Mouse (Mus musculus) forebrain, embryonic 15.5 days (tissue): ENCODE results near the gene Tgm4. TPM values are rescaled to one million over a fixed set of nuclear protein-coding genes. Genes with fewer than 3 reads are reported as not detected.

Experiments used
- ATAC-seq: fragments of 200-750 bp; cut with Nextera tagmentation; replicated peaks from 2 replicates; pipeline ENCODE4 v1.8.0; 2017; ENCODE audit warnings: mild to moderate bottlenecking, moderate TSS enrichment, moderate library complexity
- H3K27ac ChIP-seq: fragments of 300-500 bp; sonication (generic); replicated peaks from 2 replicates; pipeline ENCODE4 v1.5.1; 2015; ENCODE audit warnings: mild to moderate bottlenecking, inconsistent platforms
- H3K27me3 ChIP-seq: fragments of 300-500 bp; sonication (generic); 2 replicates; pipeline ENCODE4 v1.6.1; 2015; ENCODE audit warnings: inconsistent platforms
- H3K36me3 ChIP-seq: fragments of 300-500 bp; sonication (generic); 2 replicates; pipeline ENCODE4 v1.6.1; 2015; ENCODE audit warnings: mild to moderate bottlenecking, inconsistent platforms
- H3K4me1 ChIP-seq: fragments of 300-500 bp; sonication (generic); 2 replicates; pipeline ENCODE4 v1.6.1; 2015; ENCODE audit warnings: inconsistent platforms
- H3K4me2 ChIP-seq: fragments of 300-500 bp; sonication (generic); replicated peaks from 2 replicates; pipeline ENCODE4 v1.6.1; 2015; ENCODE audit warnings: mild to moderate bottlenecking, inconsistent platforms
- H3K4me3 ChIP-seq: fragments of 300-500 bp; sonication (generic); 2 replicates; pipeline ENCODE4 v1.5.1; 2015; ENCODE audit warnings: mild to moderate bottlenecking, inconsistent platforms
- H3K9ac ChIP-seq: fragments of 300-500 bp; sonication (generic); replicated peaks from 2 replicates; pipeline ENCODE4 v1.6.1; 2015; ENCODE audit warnings: mild to moderate bottlenecking, inconsistent platforms
- H3K9me3 ChIP-seq: fragments of 300-500 bp; sonication (generic); 2 replicates; pipeline ENCODE4 v1.6.1; 2016; ENCODE audit warnings: inconsistent platforms
- WGBS: fragments of 180-500 bp; shearing (Covaris S2); methylation state at CpG from one replicate; pipeline ENCODE4 v1.1.7; 2015; ENCODE audit warnings: mixed read lengths; 5-methylcytosine and 5-hydroxymethylcytosine counted together
- polyA plus RNA-seq: library from polyadenylated mRNA; unstranded; fragments of >200 nt; fragmentation: Nextera tagmentation; extraction: Ambion mirVana; gene quantifications from 2 replicates; pipeline ENCODE4 v1.2.1, GENCODE M21; 2015

The Tgm4 gene
- polyA plus RNA-seq = 0.78 and 0.95 TPM in 2 replicates

DNA sequence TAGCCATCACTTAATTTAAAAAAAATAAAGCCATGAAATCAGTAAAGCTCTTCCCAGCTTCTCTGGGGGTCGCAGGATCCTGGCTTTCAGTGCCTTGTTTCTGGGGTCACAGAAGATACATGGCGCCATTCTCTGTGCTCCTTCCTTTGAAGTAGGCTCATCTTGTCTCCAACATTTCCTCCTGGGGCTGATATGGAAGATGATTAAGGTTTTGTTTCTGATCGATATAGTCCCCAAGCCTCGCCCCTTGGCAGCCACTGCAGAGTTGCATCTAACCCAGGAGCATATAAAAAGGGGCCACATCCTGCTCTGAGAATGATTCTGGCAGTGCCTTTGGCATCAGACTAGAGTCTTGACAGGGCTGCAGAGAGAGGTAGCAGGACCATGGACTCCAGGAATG lies at the start of gene Tgm4:
TSS of gene Tgm4 (plus strand) at position 301 of the 400 bp plus-strand sequence.
- H3K4me2 ChIP-seq = no peak within 1 kb of the TSS
- WGBS = 90% methylated on average over 4 of the region's 4 CpGs
- H3K4me3 ChIP-seq = no peak within 1 kb of the TSS
- H3K27me3 ChIP-seq = no peaks in the 10 kb centered on the region
- no peaks in the 10 kb centered on the region for H3K4me1 ChIP-seq
- no peak within 1 kb of the TSS for H3K27ac ChIP-seq
- ATAC-seq = no peak
- H3K9me3 ChIP-seq = no peaks in the 10 kb centered on the region
- H3K36me3 ChIP-seq = no peaks in the 10 kb centered on the region
- H3K9ac ChIP-seq = no peak within 1 kb of the TSS

DNA sequence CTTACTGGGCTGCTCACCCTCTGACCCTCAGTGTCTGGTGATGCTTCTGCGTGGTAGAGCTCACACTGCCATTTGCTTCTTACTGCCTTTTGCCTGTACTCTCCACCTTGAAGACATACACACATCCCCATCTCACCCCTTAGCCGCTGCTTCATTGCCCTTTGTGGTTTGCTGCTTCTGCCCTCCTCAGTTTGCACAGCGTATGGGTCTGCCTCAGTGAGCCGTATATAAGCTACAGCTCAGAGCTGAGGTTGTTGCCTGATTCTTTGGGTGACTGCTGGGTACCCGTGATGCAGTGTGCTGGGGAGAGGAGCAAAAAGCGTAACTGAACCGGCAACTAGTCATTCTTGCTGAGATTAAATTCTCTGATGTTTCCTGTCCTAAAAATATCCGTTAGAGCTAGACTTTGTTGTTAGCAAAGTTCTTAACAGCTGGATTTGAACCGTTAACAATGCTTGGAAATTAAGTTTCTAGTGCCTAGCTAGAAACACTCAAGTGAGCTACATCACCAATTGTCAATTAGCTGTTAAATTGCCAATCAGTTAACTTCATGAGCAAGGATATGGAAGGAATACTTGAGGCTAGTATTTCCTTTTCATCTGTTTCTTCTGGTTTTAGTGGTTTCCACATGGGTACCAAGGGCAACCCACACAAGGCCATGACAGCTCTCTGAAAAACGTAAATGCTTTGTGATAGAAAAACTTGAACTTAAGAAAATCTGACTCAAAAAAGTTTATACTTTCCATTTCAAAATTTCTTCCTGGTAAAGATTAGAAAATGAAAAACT lies 35.9 kb upstream of the Tgm4 start:
- H3K9me3 ChIP-seq = no peaks in the 10 kb centered on the region
- no peak overlapping the region for H3K27ac ChIP-seq
- peaks cover 18% of the 10 kb centered on the region for H3K36me3 ChIP-seq
- ATAC-seq = no peak
- no peak overlapping the region for H3K4me3 ChIP-seq
- no peaks in the 10 kb centered on the region for H3K27me3 ChIP-seq
- H3K9ac ChIP-seq = no peak overlapping the region
- 95% methylated on average over 10 of the region's 10 CpGs for whole genome bisulfite sequencing
- H3K4me2 ChIP-seq = no peak overlapping the region
- H3K4me1 ChIP-seq = no peaks in the 10 kb centered on the region

DNA sequence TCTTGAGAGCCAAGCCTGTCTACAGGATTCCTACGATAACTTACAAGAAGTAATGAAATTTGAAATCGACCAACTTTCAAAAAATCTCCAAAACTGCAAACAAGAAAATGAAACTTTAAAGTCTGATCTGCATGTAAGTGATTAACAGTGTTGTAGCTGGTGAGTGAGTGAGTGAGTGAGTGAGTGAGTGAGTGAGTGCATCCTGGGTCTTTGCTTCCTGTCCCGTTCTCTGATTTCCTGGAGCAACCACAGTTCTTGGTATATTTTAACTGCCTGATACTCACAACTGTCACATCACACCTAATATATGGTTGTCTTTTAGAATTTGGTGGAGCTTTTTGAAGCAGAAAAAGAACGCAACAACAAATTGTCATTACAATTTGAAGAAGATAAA lies 35.3 kb upstream of the Tgm4 start:
- H3K27me3 ChIP-seq = no peaks in the 10 kb centered on the region

DNA sequence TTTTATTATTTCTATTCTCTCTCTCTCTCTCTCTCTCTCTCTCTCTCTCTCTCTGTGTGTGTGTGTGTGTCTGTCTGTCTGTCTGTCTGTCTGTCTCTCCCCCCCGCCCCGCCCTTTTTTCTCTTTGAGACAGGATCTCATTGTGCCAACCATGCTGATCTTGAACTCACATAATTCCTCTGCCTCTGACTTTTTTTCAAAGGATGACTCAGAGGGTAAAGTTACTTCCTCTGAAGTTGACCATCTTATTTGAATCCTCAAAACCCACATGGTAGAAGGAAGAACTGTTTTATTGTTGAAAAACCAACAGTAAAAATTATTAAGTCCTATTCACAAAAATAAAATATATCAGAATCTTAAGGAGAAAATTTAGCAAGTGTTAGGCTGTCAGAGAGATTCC lies 29.8 kb upstream of the Tgm4 start:
- no peak overlapping the region for H3K27ac ChIP-seq
- H3K4me3 ChIP-seq = no peak overlapping the region
- WGBS = 94% methylated on average over 2 of the region's 2 CpGs
- no peak overlapping the region for H3K4me2 ChIP-seq
- no peaks in the 10 kb centered on the region for H3K27me3 ChIP-seq
- no peak for ATAC-seq
- no peaks in the 10 kb centered on the region for H3K9me3 ChIP-seq
- H3K9ac ChIP-seq = no peak overlapping the region
- H3K36me3 ChIP-seq = peaks cover 18% of the 10 kb centered on the region
- H3K4me1 ChIP-seq = no peaks in the 10 kb centered on the region

More for the DNA sequence above, 35.3 kb upstream of the Tgm4 start:
- Histone ChIP-seq H3K27ac (no peak overlapping the region), H3K36me3 (peaks cover 18% of the 10 kb centered on the region), H3K9ac (no peak overlapping the region), H3K4me3 (no peak overlapping the region), H3K4me1 (no peaks in the 10 kb centered on the region), H3K4me2 (no peak overlapping the region), H3K9me3 (no peaks in the 10 kb centered on the region)
- ATAC-seq = no peak
- WGBS = 95% methylated on average over 4 of the region's 4 CpGs

DNA sequence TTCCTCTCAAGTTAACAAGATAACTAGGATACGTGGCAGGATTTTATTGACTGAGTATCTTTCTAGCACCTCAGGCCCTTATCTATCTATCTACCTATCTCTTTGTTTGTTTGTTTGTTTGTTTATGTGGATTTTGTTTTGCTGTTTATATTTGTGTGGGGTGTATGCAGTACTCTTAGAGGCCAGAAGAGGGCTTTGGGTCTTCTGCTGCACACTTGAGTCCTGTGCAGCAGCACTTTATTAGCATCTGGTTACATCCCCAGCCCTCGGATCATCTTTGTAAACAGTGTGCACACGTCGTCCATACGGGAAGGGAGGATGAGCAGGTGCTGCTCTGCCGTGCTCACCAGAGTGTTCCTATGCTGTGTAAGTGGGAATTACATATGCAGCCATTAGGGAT lies 28.5 kb upstream of the Tgm4 start:
- 85% methylated on average over 6 of the region's 6 CpGs for WGBS
- no peaks in the 10 kb centered on the region for H3K9me3 ChIP-seq
- H3K27ac ChIP-seq = no peak overlapping the region
- H3K4me2 ChIP-seq = no peak overlapping the region
- peaks cover 23% of the 10 kb centered on the region; the same call in 1 of the 2 replicates for H3K36me3 ChIP-seq
- H3K4me3 ChIP-seq = no peak overlapping the region
- no peak overlapping the region for H3K9ac ChIP-seq
- H3K27me3 ChIP-seq = no peaks in the 10 kb centered on the region
- no peaks in the 10 kb centered on the region for H3K4me1 ChIP-seq
- no peak for ATAC-seq

DNA sequence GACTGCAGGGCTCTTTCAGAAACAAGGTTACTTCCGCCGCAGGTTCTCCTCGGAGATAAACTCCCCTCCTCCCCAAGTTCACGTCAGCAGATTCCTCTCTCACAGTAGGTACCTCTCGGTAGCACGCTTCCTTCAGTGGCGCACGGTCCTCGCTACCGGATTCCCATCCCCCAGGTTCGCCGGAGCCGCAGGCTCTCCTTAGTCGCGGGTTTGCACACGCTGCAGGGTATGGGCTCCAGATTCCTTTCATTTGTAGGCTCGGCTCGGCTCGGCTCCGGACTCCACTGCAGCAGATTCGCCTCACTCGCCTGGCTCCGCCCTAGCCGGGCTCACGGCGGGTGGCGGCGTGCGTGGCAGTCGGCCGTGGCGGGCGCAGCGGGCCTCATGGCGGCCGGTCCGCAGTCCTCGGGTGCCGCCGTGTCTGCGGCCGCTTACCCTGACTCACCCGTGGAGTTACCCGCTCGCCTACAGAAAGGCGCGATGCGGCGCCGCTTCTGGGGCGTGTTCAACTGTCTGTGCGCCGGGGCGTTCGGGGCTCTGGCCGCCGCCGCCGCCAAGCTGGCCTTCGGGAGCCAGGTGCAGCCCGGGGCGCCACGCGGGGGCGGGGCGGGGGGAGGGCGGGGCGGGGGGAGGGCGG lies 13.4 kb upstream of the Tgm4 start, which contains the start of gene Tmem42:
TSS of gene Tmem42 (plus strand) at position 332 of the 637 bp plus-strand sequence.
- Histone ChIP-seq H3K9me3 (no peaks in the 10 kb centered on the region), H3K4me1 (peaks cover 31% of the 10 kb centered on the region), H3K36me3 (peaks cover 8% of the 10 kb centered on the region; the same call in 1 of the 2 replicates), H3K27ac (peak within 1 kb of the TSS; percentile 86), H3K9ac (peak within 1 kb of the TSS; percentile 70), H3K27me3 (no peaks in the 10 kb centered on the region), H3K4me3 (peak within 1 kb of the TSS; percentile 53), H3K4me2 (peak within 1 kb of the TSS; percentile 60)
- ATAC-seq = peak; percentile 98
- WGBS = under 1% methylated on average over 54 of the region's 69 CpGs

DNA sequence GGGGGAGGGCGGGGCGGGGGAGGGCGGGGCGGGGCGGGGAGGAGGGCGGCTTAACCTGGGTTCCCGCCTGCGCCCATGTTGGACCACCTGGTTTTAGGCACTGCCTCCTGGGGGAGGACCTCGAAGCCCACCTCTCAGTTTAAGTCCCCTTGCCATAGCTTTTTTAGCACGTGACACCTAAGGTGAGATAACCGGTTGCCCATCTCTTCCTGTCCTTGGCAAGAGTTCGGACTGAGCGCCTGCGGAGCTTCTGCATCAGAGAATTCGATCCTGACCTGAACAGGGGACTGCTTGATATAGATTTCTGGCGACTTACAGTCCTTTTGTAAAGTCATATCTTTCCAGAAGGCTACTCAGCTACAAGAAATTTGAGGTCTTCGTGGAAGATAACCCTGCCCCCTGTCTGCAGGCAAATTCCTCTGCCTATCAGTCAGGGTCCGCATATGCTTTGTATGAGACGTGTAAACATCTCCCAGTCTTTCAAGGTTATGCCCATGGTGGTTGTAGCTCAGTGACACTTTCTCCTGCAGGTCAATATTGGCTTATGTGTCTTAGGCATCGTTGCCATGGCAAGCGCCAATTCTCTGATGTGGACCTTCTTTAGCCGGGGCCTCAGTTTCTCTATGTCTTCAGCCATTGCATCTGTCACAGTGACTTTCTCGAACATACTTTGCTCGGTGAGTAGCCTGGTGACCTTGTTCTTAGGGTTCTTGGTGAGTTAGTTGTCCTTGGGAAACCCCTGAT lies 12.7 kb upstream of the Tgm4 start:
- peaks cover 4% of the 10 kb centered on the region; the same call in 1 of the 2 replicates for H3K36me3 ChIP-seq
- H3K4me2 ChIP-seq = peak overlapping the region; percentile 60
- H3K4me3 ChIP-seq = peak overlapping the region; percentile 53
- WGBS = 40% methylated on average over 18 of the region's 24 CpGs
- H3K4me1 ChIP-seq = peaks cover 31% of the 10 kb centered on the region
- peak overlapping the region; percentile 10 for H3K27ac ChIP-seq
- H3K9me3 ChIP-seq = no peaks in the 10 kb centered on the region
- peak overlapping the region; percentile 70; the same call in 1 of the 2 replicates for H3K9ac ChIP-seq
- no peaks in the 10 kb centered on the region for H3K27me3 ChIP-seq
- ATAC-seq = peak; percentile 52

DNA sequence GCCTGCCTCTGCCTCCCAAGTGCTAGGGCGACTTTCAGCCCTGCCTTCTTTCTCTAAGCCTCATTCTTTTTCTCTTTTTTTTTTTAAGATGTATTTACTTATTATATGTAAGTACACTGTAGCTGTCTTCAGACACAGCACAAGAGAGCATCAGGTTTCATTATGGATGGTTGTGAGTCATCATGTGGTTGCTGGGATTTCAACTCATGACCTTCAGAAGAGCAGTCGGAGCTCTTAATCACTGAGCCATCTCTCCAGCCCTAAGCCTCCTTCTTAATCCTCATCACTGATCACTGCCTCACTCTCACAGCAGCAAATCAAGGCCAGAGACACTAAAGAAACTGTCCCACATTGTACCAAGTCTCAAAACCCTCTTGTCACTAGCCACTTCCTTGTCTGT lies 10.3 kb upstream of the Tgm4 start:
- H3K9me3 ChIP-seq = no peaks in the 10 kb centered on the region
- no peak for ATAC-seq
- no peak overlapping the region for H3K27ac ChIP-seq
- no peak overlapping the region for H3K4me3 ChIP-seq
- H3K9ac ChIP-seq = no peak overlapping the region
- H3K4me2 ChIP-seq = no peak overlapping the region
- no peaks in the 10 kb centered on the region for H3K27me3 ChIP-seq
- peaks cover 18% of the 10 kb centered on the region for H3K4me1 ChIP-seq
- 91% methylated on average over 2 of the region's 2 CpGs for WGBS
- no peaks in the 10 kb centered on the region for H3K36me3 ChIP-seq

DNA sequence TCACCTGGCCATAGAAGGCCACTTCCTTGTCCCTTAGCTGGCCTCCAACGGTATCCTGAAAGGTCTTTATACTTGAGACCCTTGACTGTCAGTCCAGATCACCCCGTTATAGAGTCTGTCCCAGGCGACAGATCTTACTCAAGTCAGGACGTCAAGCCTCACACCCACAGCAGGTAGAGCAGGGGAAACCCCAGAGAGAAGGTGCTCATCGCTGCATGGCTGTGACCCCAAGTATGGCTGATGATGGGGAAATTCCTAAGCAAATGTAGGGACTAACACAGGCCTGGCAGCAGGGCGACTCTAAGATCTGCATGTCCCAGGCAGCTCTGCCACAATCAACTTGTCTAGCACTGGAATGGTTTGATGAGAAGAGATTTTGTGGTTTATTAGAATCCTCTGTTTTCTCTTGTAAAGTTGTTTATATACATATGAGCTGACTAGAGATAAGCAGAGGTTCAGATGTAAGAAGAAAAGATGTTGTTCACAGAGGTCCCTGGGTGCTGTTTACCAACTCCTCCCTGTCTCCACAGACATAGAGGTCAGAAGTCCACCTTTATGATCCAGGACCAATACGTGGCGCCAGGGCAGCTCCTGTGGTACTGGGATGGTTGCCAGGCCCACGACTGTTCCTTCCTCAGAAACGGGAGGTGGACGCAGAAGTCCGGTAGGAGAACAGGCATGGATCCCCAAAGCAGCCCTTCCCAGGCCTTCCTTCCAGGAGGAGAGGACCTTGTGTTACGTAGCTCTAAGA lies 2.9 kb upstream of the Tgm4 start:
- Histone ChIP-seq H3K9me3 (no peaks in the 10 kb centered on the region), H3K27ac (no peak overlapping the region), H3K4me2 (no peak overlapping the region), H3K4me3 (no peak overlapping the region), H3K9ac (no peak overlapping the region), H3K4me1 (no peaks in the 10 kb centered on the region), H3K36me3 (no peaks in the 10 kb centered on the region), H3K27me3 (no peaks in the 10 kb centered on the region)
- ATAC-seq = no peak
- 86% methylated on average over 13 of the region's 13 CpGs for WGBS

DNA sequence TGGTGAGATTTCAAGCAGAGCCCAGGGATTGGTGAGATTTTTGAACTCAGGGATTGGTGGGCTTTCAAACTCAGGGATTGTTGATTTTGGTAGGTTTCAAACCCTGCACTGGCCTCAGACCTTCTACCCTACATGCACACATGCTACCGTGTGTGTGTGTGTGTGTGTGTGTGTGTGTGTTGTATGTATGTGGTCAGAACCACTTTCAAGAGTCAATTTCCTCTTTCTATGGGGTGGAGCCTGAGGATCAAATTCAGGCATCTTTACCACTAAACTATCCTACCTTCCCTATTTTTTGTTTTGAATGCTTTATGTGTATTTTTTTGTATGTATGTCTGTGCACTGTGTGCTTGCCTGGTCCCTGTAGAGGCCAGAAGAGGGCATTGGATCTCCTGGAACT lies 13.1 kb downstream of the Tgm4 start:
- H3K9me3 ChIP-seq = no peaks in the 10 kb centered on the region
- no peaks in the 10 kb centered on the region for H3K36me3 ChIP-seq
- H3K4me3 ChIP-seq = no peak overlapping the region
- WGBS = 93% methylated on average over 1 of the region's 1 CpGs
- H3K4me1 ChIP-seq = no peaks in the 10 kb centered on the region
- H3K9ac ChIP-seq = no peak overlapping the region
- no peak for ATAC-seq
- H3K27ac ChIP-seq = no peak overlapping the region
- no peak overlapping the region for H3K4me2 ChIP-seq
- no peaks in the 10 kb centered on the region for H3K27me3 ChIP-seq

DNA sequence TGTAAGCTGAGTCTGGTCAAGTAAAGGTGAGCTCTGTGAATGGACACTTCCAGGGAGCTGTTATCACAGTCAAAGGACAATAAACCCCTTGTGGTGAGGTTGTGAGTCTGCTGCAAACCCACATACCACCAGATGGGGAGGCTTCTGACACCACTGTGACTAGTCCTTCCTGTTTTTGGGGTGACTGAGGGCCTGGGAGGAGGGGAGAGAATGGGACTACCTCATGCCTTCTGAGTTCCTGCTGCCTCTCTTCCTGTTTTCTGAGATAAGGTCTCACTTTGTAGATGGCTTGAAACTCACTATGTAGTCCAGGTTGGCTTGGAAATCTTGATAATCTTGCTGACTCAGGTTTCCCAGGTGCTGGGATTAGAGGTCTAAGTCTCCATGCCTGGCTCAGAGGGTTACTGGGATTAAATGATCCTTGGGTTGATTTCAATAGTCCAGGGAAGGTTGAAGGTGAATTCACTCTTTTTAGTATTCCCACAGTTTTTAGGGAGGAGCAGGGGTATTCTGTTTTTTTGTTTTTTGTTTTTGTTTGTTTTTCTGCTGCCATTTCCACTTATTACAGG lies 24.3 kb downstream of the Tgm4 start:
- Histone ChIP-seq H3K36me3 (no peaks in the 10 kb centered on the region), H3K4me2 (no peak overlapping the region), H3K9ac (no peak overlapping the region), H3K27me3 (no peaks in the 10 kb centered on the region), H3K4me3 (no peak overlapping the region), H3K4me1 (no peaks in the 10 kb centered on the region), H3K27ac (no peak overlapping the region), H3K9me3 (no peaks in the 10 kb centered on the region)
- ATAC-seq = no peak
